Mouse (Mus musculus): ENCODE data around the gene Adrb1.

Gene Adrb1

GRCm38 (mm10) chr19:56703238-56704097, 18.5 kb upstream of the Adrb1 start:
- DNase-seq (ENCODE audit: low read depth, low spot score) = no peak

- DNase-seq (ENCODE audit: low read depth, low spot score) = no peak
Observed at GRCm38 (mm10) chr19:56705026-56705675, 16.8 kb upstream of the Adrb1 start.

DNA sequence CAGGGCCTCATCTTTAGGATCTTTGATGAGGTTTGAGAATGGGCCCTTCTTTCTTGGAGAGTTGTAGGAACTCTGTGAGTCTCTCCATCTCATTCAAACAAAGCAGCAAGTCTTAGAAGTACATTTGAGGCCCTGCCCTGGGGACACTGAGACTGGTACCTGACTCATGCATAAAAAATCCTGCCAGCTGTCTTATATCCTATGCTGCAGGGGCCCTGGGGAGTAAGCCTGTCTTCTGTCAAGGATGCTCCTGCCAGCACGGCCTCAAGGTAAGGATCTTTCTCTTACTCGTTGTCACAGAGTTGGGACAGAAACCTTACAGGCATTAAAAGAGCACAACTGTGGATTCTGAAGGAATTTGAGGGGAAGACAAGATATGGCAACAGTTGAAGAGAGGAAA, 13.2 kb upstream of the Adrb1 start:
- DNase-seq (ENCODE audit: low read depth, low spot score) = no peak

DNA sequence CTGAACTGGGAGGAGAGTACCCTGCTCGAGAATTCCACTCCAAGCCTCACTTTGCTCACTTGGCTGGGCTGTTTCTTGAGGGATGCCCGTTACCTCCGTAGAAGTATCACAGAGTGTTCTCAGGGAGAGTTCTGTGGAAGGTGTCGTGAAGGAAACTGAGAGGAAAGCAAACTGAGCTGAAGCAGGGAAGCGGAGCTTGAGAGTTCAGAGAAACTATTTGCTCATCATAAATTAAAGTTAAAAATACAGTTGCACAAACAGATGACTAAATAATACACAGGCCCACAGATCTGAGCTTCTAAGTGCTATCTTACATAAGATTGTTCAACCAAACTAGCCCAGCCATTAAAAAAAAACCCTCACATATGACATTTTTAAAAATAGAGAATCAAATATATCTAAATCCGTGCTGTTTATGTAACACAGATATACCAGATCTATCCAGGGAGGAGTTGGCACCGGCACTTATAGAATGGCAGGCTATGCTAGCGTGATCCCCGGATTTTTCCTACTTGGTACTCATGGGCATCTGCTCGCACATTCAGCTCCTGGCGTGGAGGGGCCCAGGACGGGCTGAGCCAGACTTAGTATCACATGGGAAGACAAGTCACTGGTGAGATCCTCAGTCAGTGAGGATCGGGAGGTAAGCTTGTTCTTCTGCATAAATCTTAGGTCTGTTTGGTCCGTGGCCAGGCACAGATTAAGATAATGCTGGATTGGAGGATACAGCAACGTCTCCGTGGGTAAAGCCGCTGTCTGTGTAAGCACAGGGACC, 11.7 kb upstream of the Adrb1 start:
- DNase-seq (ENCODE audit: low read depth, low spot score) = no peak

- no peak for DNase-seq (ENCODE audit: low read depth, low spot score)
Observed at GRCm38 (mm10) chr19:56713613-56714012, 8.4 kb upstream of the Adrb1 start.

- DNase-seq (ENCODE audit: low read depth, low spot score) = no peak
Observed at GRCm38 (mm10) chr19:56714661-56715170, 7.3 kb upstream of the Adrb1 start.

- no peak for DNase-seq (ENCODE audit: low read depth, low spot score)
Observed at GRCm38 (mm10) chr19:56718046-56718445, 4.0 kb upstream of the Adrb1 start.

DNA sequence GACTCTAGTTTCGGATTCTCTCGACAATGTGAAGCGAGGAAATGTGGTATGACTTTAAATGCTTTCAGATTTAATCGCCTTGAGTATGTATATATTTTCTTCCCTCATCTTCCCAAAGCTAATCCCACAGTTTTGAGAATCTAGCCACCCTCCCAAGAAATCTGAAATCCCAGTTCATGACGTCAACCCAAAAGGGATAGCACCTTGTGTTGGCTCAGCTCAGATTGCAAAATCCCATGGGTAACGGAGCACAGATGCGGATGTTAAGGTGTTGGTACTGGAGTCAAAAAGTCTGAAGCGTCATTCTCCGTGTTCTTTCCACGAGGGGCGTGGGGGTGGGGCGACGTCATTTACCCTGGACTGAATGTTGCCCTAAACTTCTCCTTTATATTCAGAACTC, 1.1 kb upstream of the Adrb1 start:
- no peak for DNase-seq (ENCODE audit: low read depth, low spot score)

GRCm38 (mm10) chr19:56722291-56722707, 300 bp downstream of the Adrb1 start:
- DNase-seq (ENCODE audit: low read depth, low spot score) = peak; percentile 9

DNA sequence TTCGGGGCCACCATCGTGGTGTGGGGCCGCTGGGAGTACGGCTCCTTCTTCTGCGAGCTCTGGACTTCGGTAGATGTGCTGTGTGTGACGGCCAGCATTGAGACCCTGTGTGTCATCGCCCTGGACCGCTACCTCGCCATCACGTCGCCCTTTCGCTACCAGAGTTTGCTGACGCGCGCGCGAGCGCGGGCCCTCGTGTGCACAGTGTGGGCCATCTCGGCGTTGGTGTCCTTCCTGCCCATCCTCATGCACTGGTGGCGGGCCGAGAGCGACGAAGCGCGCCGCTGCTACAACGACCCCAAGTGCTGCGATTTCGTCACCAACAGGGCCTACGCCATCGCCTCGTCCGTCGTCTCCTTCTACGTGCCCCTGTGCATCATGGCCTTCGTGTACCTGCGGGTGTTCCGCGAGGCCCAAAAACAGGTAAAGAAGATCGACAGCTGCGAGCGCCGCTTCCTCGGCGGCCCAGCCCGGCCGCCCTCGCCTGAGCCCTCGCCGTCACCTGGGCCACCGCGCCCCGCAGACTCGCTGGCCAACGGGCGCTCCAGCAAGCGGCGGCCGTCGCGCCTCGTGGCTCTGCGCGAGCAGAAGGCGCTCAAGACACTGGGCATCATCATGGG, 822 bp downstream of the Adrb1 start:
- peak; percentile 14 for DNase-seq (ENCODE audit: low read depth, low spot score)

DNA sequence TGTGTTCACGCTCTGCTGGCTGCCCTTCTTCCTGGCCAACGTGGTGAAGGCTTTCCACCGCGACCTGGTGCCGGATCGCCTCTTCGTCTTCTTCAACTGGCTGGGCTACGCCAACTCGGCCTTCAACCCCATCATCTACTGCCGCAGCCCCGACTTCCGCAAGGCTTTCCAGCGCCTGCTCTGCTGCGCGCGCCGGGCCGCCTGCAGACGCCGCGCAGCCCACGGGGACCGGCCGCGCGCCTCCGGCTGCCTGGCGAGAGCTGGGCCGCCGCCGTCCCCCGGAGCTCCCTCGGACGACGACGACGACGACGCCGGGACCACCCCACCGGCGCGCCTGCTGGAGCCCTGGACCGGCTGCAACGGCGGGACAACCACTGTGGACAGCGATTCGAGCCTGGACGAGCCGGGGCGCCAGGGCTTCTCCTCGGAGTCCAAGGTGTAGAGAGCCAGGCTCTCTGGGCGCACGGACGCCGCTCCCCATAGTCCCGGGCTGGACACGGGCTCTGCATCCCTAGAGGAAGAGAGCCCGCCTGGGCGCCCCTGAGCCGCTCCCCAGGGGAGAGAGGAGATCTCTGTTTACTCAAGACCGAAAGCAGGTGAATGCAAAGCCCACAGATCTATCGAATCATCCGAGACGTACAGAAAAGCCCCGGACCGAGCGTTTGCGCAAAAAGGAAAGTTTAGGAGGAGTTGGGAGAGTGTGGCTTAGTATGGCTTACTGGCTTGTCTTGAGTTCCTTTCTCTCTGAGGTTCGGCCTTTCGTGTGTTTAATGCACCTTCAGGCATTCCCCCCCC, 1.5 kb downstream of the Adrb1 start:
- DNase-seq (ENCODE audit: low read depth, low spot score) = peak; percentile 41

- DNase-seq (ENCODE audit: low read depth, low spot score) = peak; percentile 35
Observed at GRCm38 (mm10) chr19:56724126-56724597, 2.2 kb downstream of the Adrb1 start.

DNA sequence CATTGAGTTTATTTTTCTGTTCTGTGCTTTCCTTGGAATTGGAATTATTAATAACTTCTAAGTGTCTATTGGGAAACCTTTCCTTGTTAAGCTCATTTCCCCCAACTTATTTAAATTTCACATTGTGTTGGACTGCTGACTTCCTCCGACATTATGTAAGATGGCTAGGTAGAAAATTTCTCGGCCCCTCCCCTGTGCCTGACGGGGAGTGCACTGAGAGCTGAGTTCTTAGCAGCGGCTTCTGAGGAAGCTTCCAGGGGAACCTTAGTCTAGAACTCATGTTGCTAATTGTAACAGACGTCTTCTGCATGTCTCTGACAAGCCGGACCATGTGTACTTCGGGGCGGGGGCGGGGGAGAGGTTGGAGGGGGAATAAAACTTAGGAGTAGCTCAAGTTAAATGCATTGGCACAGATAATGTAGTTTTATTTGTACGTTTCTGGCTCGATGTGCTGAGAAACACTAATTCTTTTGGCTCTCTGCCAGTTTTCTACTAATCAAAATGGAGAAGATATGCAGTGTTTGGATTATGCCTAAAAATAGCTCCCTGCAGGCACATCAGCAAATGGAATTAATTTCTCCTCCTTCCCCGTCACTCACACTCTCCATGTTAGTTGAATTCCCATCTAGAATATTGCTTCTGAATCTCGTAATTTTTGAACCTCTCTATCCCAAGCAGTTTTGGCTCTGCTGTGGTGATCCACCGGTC, 5.3 kb downstream of the Adrb1 start:
- no peak for DNase-seq (ENCODE audit: low read depth, low spot score)

- no peak for DNase-seq (ENCODE audit: low read depth, low spot score)
Observed at GRCm38 (mm10) chr19:56734033-56734572, 12.1 kb downstream of the Adrb1 start.

- no peak for DNase-seq (ENCODE audit: low read depth, low spot score)
Observed at GRCm38 (mm10) chr19:56735747-56736146, 13.7 kb downstream of the Adrb1 start.

GRCm38 (mm10) chr19:56736287-56736686, 14.3 kb downstream of the Adrb1 start:
- no peak for DNase-seq (ENCODE audit: low read depth, low spot score)

GRCm38 (mm10) chr19:56745061-56745460, 23.1 kb downstream of the Adrb1 start:
- DNase-seq (ENCODE audit: low read depth, low spot score) = peak; percentile 39

GRCm38 (mm10) chr19:56745528-56745927, 23.5 kb downstream of the Adrb1 start:
- no peak for DNase-seq (ENCODE audit: low read depth, low spot score)

DNA sequence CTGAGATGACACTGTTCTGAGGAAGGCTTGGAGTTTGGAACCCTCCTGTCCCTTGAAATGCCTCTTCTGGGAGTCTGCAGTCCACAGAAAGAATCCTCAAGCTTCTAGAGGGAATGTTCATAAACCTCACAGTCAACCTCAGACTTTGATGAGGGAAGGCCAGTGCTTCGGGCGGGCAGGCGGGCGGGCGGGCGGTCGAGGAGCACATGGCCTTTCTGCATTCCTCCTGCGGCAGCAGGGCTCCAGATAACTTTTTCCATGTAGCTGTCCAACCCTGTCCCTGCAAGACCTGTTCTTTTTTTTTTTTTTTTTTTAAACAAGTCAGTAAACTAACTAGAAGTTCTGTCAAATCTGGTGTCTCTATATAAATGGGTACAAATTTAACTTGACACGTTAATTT, 24.6 kb downstream of the Adrb1 start:
- no peak for DNase-seq (ENCODE audit: low read depth, low spot score)

- no peak for DNase-seq (ENCODE audit: low read depth, low spot score)
Observed at GRCm38 (mm10) chr19:56747878-56748277, 25.9 kb downstream of the Adrb1 start.
